Mouse (Mus musculus) stomach, postnatal 0 days (tissue): ENCODE data around the gene D6Wsu163e. TPM values are rescaled to one million over a fixed set of nuclear protein-coding genes. Genes with fewer than 3 reads are reported as not detected.

Experiments used
- ATAC-seq: fragments of 200-750 bp; cut with Nextera tagmentation; 2 replicates; pipeline ENCODE4 v1.8.0; 2017; ENCODE audit not compliant: low FRiP score, low TSS enrichment
- DNase-seq: peaks from one replicate; pipeline ENCODE4 v3.0.0-alpha.2; 2016; ENCODE audit warnings: low spot score
- H3K27ac ChIP-seq: fragments of 300-500 bp; sonication (generic); replicated peaks from 2 replicates; pipeline ENCODE4 v1.5.1; 2014; ENCODE audit warnings: mild to moderate bottlenecking, control low read depth
- H3K27me3 ChIP-seq: fragments of 300-500 bp; sonication (generic); 2 replicates; pipeline ENCODE4 v1.6.1; 2014; ENCODE audit warnings: low read length; ENCODE audit not compliant: control insufficient read depth, insufficient read depth
- H3K36me3 ChIP-seq: fragments of 300-500 bp; sonication (generic); 2 replicates; pipeline ENCODE4 v1.6.1; 2014; ENCODE audit warnings: low read length, mixed read lengths; ENCODE audit not compliant: control insufficient read depth, insufficient read depth
- H3K4me1 ChIP-seq: fragments of 300-500 bp; sonication (generic); replicated peaks from 2 replicates; pipeline ENCODE4 v1.6.1; 2014; ENCODE audit warnings: antibody characterized with exemption; ENCODE audit not compliant: control insufficient read depth, insufficient read depth
- H3K4me2 ChIP-seq: fragments of 300-500 bp; sonication (generic); replicated peaks from 2 replicates; pipeline ENCODE4 v1.6.1; 2014; ENCODE audit warnings: low read depth, mild to moderate bottlenecking, control low read depth, moderate library complexity
- H3K4me3 ChIP-seq: fragments of 300-500 bp; sonication (generic); 2 replicates; pipeline ENCODE4 v1.5.1; 2014; ENCODE audit warnings: low read depth, low read length, control low read depth
- H3K9ac ChIP-seq: fragments of 300-500 bp; sonication (generic); 2 replicates; pipeline ENCODE4 v1.6.1; 2014; ENCODE audit warnings: mild to moderate bottlenecking, low read length, control low read depth, mixed read lengths
- H3K9me3 ChIP-seq: fragments of 300-500 bp; sonication (generic); 2 replicates; pipeline ENCODE4 v1.6.1; 2016; ENCODE audit warnings: low read length; ENCODE audit not compliant: control insufficient read depth
- CTCF ChIP-seq: IDR thresholded peaks from 2 replicates; pipeline ENCODE4 v1.5.1; 2016; ENCODE audit warnings: antibody characterized with exemption, low read depth, mild to moderate bottlenecking, moderate library complexity
- EP300 ChIP-seq: optimal IDR thresholded peaks from 2 replicates; pipeline ENCODE3; 2016; ENCODE audit warnings: antibody characterized with exemption
- WGBS: fragments of 180-500 bp; shearing (Covaris S2); extraction: QIAGEN DNeasy Blood & Tissue Kit; methylation state at CpG from one replicate; pipeline ENCODE4 v1.1.7; 2014; 5-methylcytosine and 5-hydroxymethylcytosine counted together
- polyA plus RNA-seq: library from polyadenylated mRNA; unstranded; fragments of >200 nt; fragmentation: Nextera tagmentation; extraction: Ambion mirVana; gene quantifications from 2 replicates; pipeline ENCODE4 v1.2.1, GENCODE M21; 2015

Gene D6Wsu163e
- 12.1 and 12.7 TPM in 2 replicates for polyA plus RNA-seq

- Histone ChIP-seq H3K36me3 (0 out of 2 replicates have a peak, but pooled peaks cover 5% of the 10 kb centered on the region), H3K9me3 (no peaks in the 10 kb centered on the region), H3K4me1 (peaks cover 4% of the 10 kb centered on the region; the same call in 1 of the 2 replicates), H3K27me3 (no peaks in the 10 kb centered on the region), H3K4me2 (peak within 1 kb of the TSS; percentile 96), H3K27ac (peak within 1 kb of the TSS; percentile 69), H3K9ac (peak within 1 kb of the TSS; percentile 67), H3K4me3 (peak within 1 kb of the TSS; percentile 67)
- ATAC-seq: peak; percentile 99
- TF ChIP-seq CTCF (no peak), EP300 (no peak)
- DNase-seq: peak; percentile 95
- under 1% methylated on average over 33 of the region's 33 CpGs for WGBS
Measured at GRCm38 (mm10) chr6:126939487-126940171, at the start of gene D6Wsu163e, which contains the start of gene Rad51ap1. TSS of gene D6Wsu163e (plus strand) at chr6:126939962. TSS of gene Rad51ap1 (minus strand) at chr6:126939587.

DNA sequence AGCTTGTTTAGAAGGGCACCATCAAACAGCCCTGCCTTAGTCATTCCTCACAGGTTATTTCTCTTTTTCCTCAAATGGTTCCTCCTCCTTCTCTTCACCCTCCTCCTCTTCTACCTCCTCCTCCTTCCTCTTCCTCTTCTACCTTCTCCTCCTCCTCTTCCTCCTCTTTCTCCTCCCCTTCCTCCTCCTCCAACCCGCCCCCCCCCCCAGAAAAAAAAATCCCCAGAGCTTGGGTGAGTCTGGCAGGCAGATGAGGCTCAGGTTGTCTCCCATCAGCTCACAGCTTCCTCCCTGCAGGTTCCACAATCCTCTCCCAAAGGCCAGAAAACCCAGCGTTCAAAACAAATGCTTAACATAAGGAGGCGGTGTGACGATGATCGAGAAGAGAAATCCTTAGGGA, 32.4 kb upstream of the D6Wsu163e start:
- TF ChIP-seq CTCF (no peak), EP300 (no peak)
- no peaks in the 10 kb centered on the region for H3K4me1 ChIP-seq
- no peaks in the 10 kb centered on the region for H3K9me3 ChIP-seq
- ATAC-seq (no peak), DNase-seq (no peak)
- WGBS: 76% methylated on average over 4 of the region's 5 CpGs
- H3K27ac ChIP-seq: no peak overlapping the region
- no peak overlapping the region for H3K4me2 ChIP-seq
- H3K36me3 ChIP-seq: no peaks in the 10 kb centered on the region
- H3K4me3 ChIP-seq: no peak overlapping the region
- no peak overlapping the region for H3K9ac ChIP-seq
- H3K27me3 ChIP-seq: no peaks in the 10 kb centered on the region

DNA sequence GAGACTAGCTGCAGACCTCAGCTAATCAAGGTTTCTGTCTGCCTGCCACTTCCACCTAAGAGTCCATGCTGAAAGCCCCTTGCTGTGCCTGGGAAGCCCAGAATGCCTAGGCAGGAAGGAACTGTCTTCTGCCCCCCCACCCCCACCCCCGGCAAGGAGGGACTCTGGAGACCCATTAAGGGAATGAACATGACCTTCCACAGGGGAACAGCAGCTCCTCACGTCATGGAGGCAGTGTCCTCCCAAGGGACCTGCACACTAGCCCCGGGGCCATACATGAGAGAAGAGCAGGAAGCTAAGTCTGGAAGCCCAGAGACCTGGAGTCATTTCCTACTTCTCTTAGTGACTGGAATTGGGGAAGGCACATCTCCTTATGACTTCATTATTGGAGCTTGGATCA, 31.9 kb upstream of the D6Wsu163e start:
- H3K9me3 ChIP-seq: no peaks in the 10 kb centered on the region
- 70% methylated on average over 3 of the region's 3 CpGs for WGBS
- no peak for DNase-seq
- TF ChIP-seq EP300: no peak
- TF ChIP-seq CTCF: no peak
- no peak overlapping the region for H3K4me3 ChIP-seq
- no peak for ATAC-seq
- H3K4me1 ChIP-seq: no peaks in the 10 kb centered on the region
- H3K27ac ChIP-seq: no peak overlapping the region
- H3K27me3 ChIP-seq: no peaks in the 10 kb centered on the region
- H3K9ac ChIP-seq: no peak overlapping the region
- H3K36me3 ChIP-seq: no peaks in the 10 kb centered on the region
- no peak overlapping the region for H3K4me2 ChIP-seq

GRCm38 (mm10) chr6:126910727-126911126, 29.0 kb upstream of the D6Wsu163e start:
- Histone ChIP-seq H3K9me3 (no peaks in the 10 kb centered on the region), H3K36me3 (no peaks in the 10 kb centered on the region), H3K4me3 (no peak overlapping the region), H3K9ac (no peak overlapping the region), H3K4me2 (no peak overlapping the region), H3K27me3 (no peaks in the 10 kb centered on the region), H3K4me1 (no peaks in the 10 kb centered on the region), H3K27ac (no peak overlapping the region)
- no peak for ATAC-seq
- 78% methylated on average over 4 of the region's 4 CpGs for WGBS
- no peak for TF ChIP-seq EP300
- TF ChIP-seq CTCF: no peak
- DNase-seq: no peak

GRCm38 (mm10) chr6:126914928-126915327, 24.8 kb upstream of the D6Wsu163e start:
- 78% methylated on average over 5 of the region's 5 CpGs for WGBS
- H3K27ac ChIP-seq: no peak overlapping the region

More at GRCm38 (mm10) chr6:126914928-126915327, 24.8 kb upstream of the D6Wsu163e start:
- H3K4me1 ChIP-seq: no peaks in the 10 kb centered on the region
- ATAC-seq (no peak), DNase-seq (no peak)
- H3K9ac ChIP-seq: no peak overlapping the region
- no peaks in the 10 kb centered on the region for H3K27me3 ChIP-seq
- no peaks in the 10 kb centered on the region for H3K9me3 ChIP-seq
- no peak overlapping the region for H3K4me3 ChIP-seq
- TF ChIP-seq CTCF: no peak
- no peak for TF ChIP-seq EP300
- no peak overlapping the region for H3K4me2 ChIP-seq
- no peaks in the 10 kb centered on the region for H3K36me3 ChIP-seq
